Mouse (Mus musculus) c-Kit-negative CD71-positive TER-119-positive erythroid progenitor cells, embryonic 14.5 days (primary cell): Measurements from ENCODE around the gene LTO1.

Source experiments
- DNase-seq: peaks from one replicate; pipeline ENCODE4 v3.0.0-alpha.2; 2013; ENCODE audit warnings: low read depth, low spot score

The LTO1 gene

GRCm38 (mm10) chr7:144940003-144940571 is 25.2 kb downstream of the LTO1 start:
- no peak for DNase-seq

DNA sequence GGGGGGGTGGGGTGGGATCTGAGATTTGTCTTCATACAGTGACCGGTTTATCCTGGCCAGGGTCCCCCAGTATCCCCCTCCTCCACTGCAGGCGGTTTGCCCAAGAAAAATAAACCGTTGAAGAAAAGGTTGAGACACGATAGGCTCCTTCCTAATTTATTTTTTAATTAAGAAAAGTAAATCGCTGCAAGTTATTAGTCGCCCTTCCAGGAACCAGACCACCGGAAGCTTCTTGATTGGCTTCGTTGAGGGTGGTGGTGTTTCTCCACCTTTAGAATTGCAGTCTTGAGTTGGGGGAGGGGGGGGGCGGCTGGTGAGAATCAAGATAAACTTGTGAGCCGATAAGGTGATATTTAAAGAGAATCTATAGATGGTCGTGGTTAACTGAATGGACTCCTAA is 25.7 kb downstream of the LTO1 start:
- DNase-seq: no peak

DNA sequence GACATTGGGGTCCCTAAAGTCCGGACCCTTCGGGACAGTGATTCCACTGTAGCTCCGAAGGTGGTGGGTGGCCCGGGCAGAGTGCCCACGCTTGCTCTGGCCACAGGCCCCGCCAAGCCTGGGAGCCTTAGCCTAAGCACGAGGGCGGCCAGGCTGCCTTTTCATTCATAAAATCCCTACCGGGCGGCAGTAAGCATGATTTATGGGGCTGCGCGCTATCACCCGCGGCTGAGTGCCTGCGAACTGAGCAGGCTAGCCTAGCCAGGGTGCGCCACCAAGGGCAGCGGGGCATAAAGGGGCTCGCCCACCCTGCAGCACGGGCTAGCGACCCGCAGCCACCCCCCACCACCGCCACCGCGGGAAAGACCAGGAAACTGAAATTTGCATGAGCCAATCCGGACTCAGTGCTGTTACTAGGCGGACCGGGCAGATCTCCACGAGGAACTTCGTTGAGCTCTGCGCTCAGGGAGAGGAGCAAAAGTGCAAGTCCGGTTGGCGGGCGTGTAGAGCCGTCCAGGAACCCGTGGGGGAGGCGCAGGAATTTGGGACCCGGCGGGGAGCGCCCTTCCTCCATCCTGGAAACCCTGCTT is 26.4 kb downstream of the LTO1 start:
- DNase-seq: no peak

GRCm38 (mm10) chr7:144942071-144942743 is 27.3 kb downstream of the LTO1 start:
- no peak for DNase-seq

DNA sequence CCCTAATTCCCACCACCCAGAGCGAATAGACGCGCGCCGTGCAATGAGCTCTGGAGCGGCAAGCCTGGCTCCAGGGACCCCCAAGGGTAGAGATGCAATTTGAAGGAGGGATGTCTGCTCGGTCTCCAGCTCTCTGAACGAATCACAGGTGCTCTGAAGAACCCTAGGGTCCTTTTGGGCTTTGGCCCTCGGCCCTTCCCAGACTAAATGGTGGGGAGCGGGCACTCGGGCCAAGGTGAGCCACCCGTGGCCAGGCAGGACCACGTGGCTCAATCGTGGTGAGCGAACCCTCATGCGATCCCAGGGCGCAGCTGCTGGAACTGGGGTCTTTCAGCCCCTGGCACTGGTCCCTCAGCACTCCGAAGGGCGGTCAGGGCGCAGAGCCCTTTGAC is 27.8 kb downstream of the LTO1 start:
- no peak for DNase-seq

DNA sequence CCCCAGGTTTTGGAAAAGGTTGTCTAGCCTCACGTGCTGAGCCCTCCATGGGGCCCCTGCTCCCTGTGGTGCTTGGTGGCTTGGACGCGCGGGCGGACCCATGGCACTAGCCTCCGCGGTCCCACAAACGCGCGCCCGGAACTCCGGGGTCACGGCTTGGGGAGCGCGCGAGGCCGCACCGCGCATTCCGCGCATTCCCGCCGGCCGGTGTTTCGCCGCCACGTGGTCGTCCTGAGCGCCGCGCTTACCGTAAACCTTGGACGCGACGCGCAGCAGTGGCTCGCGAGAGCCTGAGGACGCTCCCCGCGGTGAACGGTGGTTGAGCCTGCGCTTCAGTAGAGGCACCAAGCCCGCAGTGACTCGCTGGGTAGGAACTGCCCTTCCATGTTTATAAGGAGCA is 28.4 kb downstream of the LTO1 start:
- DNase-seq: no peak

- no peak for DNase-seq
Observed at GRCm38 (mm10) chr7:144958509-144959395, 43.9 kb downstream of the LTO1 start.

- DNase-seq: no peak
Observed at GRCm38 (mm10) chr7:144963911-144964310, 49.0 kb downstream of the LTO1 start.

DNA sequence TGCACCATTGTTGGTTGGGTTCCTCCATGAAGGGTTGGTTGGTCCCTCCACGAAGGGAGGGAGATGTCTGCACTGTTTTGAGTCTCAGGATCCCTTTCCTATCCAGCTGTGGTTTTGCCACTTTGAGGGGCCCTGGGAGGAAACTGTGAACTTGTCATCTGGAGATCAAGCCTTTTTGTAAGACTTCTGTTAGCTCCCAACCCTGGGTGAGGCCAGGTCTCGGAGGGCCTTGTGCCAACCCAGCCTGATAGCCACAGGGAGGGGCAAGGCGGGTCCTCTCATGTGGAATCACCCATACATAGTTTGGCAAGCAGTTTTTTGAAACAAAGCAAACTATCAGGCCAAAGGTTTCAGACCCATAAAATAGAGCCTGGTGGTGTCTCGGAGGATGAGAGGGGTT is 49.4 kb downstream of the LTO1 start:
- no peak for DNase-seq

- DNase-seq: no peak
Observed at GRCm38 (mm10) chr7:144965893-144966292, 51.0 kb downstream of the LTO1 start.

DNA sequence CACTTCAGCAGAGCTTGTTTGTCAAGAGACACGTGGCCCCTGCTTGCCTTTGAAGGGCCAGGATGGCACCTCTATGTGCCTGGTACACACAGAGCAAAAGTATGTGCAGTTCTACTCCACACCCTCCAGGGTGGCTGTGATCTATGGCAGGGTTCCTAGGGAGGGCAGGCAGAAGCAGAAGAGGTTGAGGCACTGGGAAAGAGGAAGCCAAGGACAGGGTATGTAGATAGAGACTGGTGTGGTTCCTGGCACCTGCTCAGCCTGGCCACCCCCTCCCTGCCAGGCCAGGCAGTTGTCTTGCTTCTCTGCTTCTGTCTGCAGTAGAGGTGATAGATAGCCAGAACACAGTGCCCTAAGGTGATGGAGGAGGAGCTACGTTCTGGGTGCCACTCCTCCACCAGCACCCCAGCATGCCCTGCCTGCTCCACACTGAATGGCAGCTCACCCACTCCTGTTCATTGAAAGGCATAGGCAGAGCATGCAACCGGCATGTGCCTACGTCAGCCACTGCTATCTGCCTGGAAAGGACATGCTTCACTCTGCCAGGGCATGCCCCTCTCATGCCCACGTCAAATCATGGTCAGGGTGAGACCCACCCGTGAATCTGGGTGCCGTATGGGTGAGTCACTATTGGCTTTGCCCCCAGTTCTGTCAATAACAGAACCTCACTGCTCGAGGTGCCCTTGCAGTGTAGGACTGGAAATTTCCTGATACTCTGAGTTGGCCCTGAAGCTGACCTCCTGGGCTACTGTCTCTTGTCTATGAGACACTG is 56.3 kb downstream of the LTO1 start:
- DNase-seq: no peak

GRCm38 (mm10) chr7:144971769-144972168 is 56.9 kb downstream of the LTO1 start:
- DNase-seq: no peak

DNA sequence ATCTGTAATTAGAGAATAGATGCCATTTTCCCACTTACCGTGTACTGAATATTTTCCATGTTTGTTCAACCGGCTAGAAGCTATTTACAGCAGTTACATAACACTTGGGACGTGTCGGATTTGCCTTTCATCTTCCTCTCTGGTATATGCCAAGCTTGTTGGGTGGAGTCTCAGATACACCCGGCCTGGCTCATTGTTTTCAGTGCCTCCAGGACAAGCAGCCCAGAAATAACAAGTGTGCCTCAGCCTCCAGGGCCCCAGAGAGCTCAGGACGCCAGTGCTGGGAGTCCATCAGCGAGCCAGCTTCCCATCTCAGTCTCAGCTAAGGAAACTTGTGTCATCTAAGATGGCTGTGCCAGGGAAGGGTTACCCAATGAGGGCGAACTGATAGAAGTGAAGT is 58.6 kb downstream of the LTO1 start:
- DNase-seq: no peak

DNA sequence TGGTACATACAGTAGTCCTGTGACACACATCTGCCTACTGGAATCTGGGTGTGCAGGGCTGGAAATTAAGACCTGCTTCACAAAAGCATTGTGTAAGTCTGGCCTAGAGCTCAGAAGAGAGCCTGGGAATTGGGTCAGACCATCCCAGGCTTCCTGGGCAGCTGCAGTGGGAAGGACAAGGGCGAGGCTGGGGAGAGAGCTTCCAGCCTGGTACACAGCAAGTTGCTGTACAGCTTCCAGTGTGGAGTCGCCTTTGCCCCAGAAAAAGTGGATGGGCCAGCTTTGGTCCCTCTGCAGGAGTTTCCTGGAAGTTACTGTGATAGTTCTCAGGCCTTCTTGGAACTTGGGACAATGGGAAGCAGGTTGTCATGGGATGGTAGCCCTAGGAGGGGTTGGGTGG is 62.2 kb downstream of the LTO1 start:
- DNase-seq: no peak

DNA sequence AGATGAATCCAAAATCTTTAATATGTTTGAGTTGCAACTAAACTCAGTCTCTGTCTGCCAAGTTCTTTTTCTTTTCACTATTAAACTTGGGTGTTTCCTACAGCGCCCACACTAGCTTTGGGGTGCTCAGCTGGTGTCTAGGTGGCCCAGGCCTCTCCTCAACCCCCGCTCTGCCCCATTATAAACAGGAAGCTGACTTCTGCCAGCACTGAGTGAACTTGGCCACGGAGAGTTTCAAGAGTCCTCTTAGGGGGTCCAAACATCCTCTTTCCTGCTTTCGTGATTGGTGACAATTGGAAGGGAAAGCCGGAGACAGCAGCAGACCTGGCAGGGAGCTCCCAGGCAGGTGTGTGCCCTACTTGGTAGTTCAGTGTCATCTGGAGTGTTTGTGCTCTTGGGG is 64.9 kb downstream of the LTO1 start:
- DNase-seq: no peak
